Mouse (Mus musculus) embryonic facial prominence, embryonic 15.5 days (tissue): Measurements from ENCODE around the gene Unc93a2. TPM values are rescaled to one million over a fixed set of nuclear protein-coding genes. Genes with fewer than 3 reads are reported as not detected.
"Not testable (repeated sequence)": the region's sequence is repeated elsewhere in the genome, so short reads cannot be mapped to it uniquely, and the experiment has no call there.

Experiments
- ATAC-seq: fragments of 200-750 bp; cut with Nextera tagmentation; 2 replicates; pipeline ENCODE4 v1.8.0; 2017; ENCODE audit warnings: low read depth, moderate TSS enrichment; ENCODE audit not compliant: insufficient number of reproducible peaks, low FRiP score, low TSS enrichment
- H3K27ac ChIP-seq: fragments of 300-500 bp; sonication (generic); replicated peaks from 2 replicates; pipeline ENCODE4 v1.5.1; 2015; ENCODE audit warnings: mild to moderate bottlenecking, inconsistent platforms
- H3K27me3 ChIP-seq: fragments of 300-500 bp; sonication (generic); 2 replicates; pipeline ENCODE4 v1.6.1; 2015; ENCODE audit warnings: inconsistent platforms
- H3K36me3 ChIP-seq: fragments of 300-500 bp; sonication (generic); 2 replicates; pipeline ENCODE4 v1.6.1; 2015; ENCODE audit warnings: mild to moderate bottlenecking, inconsistent platforms
- H3K4me1 ChIP-seq: fragments of 300-500 bp; sonication (generic); 2 replicates; pipeline ENCODE4 v1.6.1; 2015; ENCODE audit warnings: inconsistent platforms
- H3K4me2 ChIP-seq: fragments of 300-500 bp; sonication (generic); replicated peaks from 2 replicates; pipeline ENCODE4 v1.6.1; 2015; ENCODE audit warnings: mild to moderate bottlenecking, inconsistent platforms
- H3K4me3 ChIP-seq: fragments of 300-500 bp; sonication (generic); replicated peaks from 2 replicates; pipeline ENCODE4 v1.5.1; 2015; ENCODE audit warnings: mild to moderate bottlenecking, inconsistent platforms
- H3K9ac ChIP-seq: fragments of 300-500 bp; sonication (generic); 2 replicates; pipeline ENCODE4 v1.6.1; 2015; ENCODE audit warnings: inconsistent platforms
- H3K9me3 ChIP-seq: fragments of 300-500 bp; sonication (generic); replicated peaks from 2 replicates; pipeline ENCODE4 v1.6.1; 2016; ENCODE audit warnings: inconsistent platforms
- WGBS: fragments of 180-500 bp; shearing (Covaris S2); methylation state at CpG from one replicate; pipeline ENCODE4 v1.1.7; 2015; 5-methylcytosine and 5-hydroxymethylcytosine counted together
- polyA plus RNA-seq: library from polyadenylated mRNA; unstranded; fragments of >200 nt; fragmentation: Nextera tagmentation; extraction: Ambion mirVana; gene quantifications from 2 replicates; pipeline ENCODE4 v1.2.1, GENCODE M21; 2015

Gene Unc93a2
- 0.23 and 0.26 TPM in 2 replicates for polyA plus RNA-seq

- H3K27me3 ChIP-seq, H3K9me3 ChIP-seq, H3K4me3 ChIP-seq, H3K9ac ChIP-seq, H3K4me2 ChIP-seq, ATAC-seq, H3K36me3 ChIP-seq, H3K27ac ChIP-seq, H3K4me1 ChIP-seq: not testable (repeated sequence)
- WGBS = 72% methylated on average over 3 of the region's 3 CpGs
Observed at GRCm38 (mm10) chr17:7385364-7385763, at the start of gene Unc93a2. Gene Unc93a2, minus strand, starts transcription at chr17:7385464.

- not testable (repeated sequence) for H3K4me2 ChIP-seq, H3K36me3 ChIP-seq, H3K9ac ChIP-seq, H3K27me3 ChIP-seq, ATAC-seq, H3K4me1 ChIP-seq, H3K9me3 ChIP-seq, H3K27ac ChIP-seq, H3K4me3 ChIP-seq
- 64% methylated on average over 4 of the region's 4 CpGs for WGBS
Observed at GRCm38 (mm10) chr17:7434121-7434520, 48.9 kb upstream of the Unc93a2 start.

- H3K36me3 ChIP-seq, H3K4me2 ChIP-seq, H3K27me3 ChIP-seq, H3K4me1 ChIP-seq, ATAC-seq, H3K4me3 ChIP-seq, H3K9me3 ChIP-seq, H3K27ac ChIP-seq, H3K9ac ChIP-seq: not testable (repeated sequence)
- WGBS = 69% methylated on average over 4 of the region's 4 CpGs
Observed at GRCm38 (mm10) chr17:7430210-7430631, 45.0 kb upstream of the Unc93a2 start.

- H3K27me3 ChIP-seq, H3K9ac ChIP-seq, H3K4me2 ChIP-seq, H3K4me1 ChIP-seq, H3K27ac ChIP-seq, H3K4me3 ChIP-seq, H3K36me3 ChIP-seq, H3K9me3 ChIP-seq: not testable (repeated sequence)
- ATAC-seq = peak; percentile 79
- WGBS = 33% methylated on average over 3 of the region's 3 CpGs
Observed at GRCm38 (mm10) chr17:7420191-7420973, 35.1 kb upstream of the Unc93a2 start.

- not testable (repeated sequence) for H3K4me1 ChIP-seq, H3K27me3 ChIP-seq, H3K9ac ChIP-seq, H3K4me2 ChIP-seq, H3K9me3 ChIP-seq, H3K4me3 ChIP-seq, H3K36me3 ChIP-seq, H3K27ac ChIP-seq
- 0 out of 2 replicates have a peak, but pooled peaks have one; percentile 39 for ATAC-seq
- 90% methylated on average over 7 of the region's 9 CpGs for WGBS
Observed at GRCm38 (mm10) chr17:7414601-7415310, 29.5 kb upstream of the Unc93a2 start.

- H3K9ac ChIP-seq, H3K36me3 ChIP-seq, ATAC-seq, H3K27me3 ChIP-seq, H3K9me3 ChIP-seq, H3K4me2 ChIP-seq, H3K4me1 ChIP-seq, H3K27ac ChIP-seq, H3K4me3 ChIP-seq: not testable (repeated sequence)
- WGBS = 78% methylated on average over 8 of the region's 8 CpGs
Observed at GRCm38 (mm10) chr17:7413336-7413735, 28.1 kb upstream of the Unc93a2 start.

- not testable (repeated sequence) for H3K9ac ChIP-seq, H3K4me3 ChIP-seq, H3K27me3 ChIP-seq, H3K4me1 ChIP-seq, H3K36me3 ChIP-seq, H3K9me3 ChIP-seq, H3K27ac ChIP-seq, H3K4me2 ChIP-seq, ATAC-seq
- WGBS = 84% methylated on average over 6 of the region's 6 CpGs
Observed at GRCm38 (mm10) chr17:7399770-7400169, 14.5 kb upstream of the Unc93a2 start.

GRCm38 (mm10) chr17:7398198-7398847 lies 13.1 kb upstream of the Unc93a2 start:
- not testable (repeated sequence) for H3K9me3 ChIP-seq, H3K27ac ChIP-seq, H3K9ac ChIP-seq, ATAC-seq, H3K4me3 ChIP-seq, H3K27me3 ChIP-seq, H3K4me2 ChIP-seq, H3K4me1 ChIP-seq, H3K36me3 ChIP-seq
- WGBS = 74% methylated on average over 6 of the region's 6 CpGs

GRCm38 (mm10) chr17:7397079-7397478 lies 11.8 kb upstream of the Unc93a2 start:
- ATAC-seq, H3K9ac ChIP-seq, H3K4me3 ChIP-seq, H3K9me3 ChIP-seq, H3K4me2 ChIP-seq, H3K27me3 ChIP-seq, H3K4me1 ChIP-seq, H3K36me3 ChIP-seq, H3K27ac ChIP-seq: not testable (repeated sequence)
- 83% methylated on average over 13 of the region's 13 CpGs for WGBS

GRCm38 (mm10) chr17:7396288-7396687 lies 11.0 kb upstream of the Unc93a2 start:
- H3K36me3 ChIP-seq, H3K4me1 ChIP-seq, H3K4me3 ChIP-seq, ATAC-seq, H3K4me2 ChIP-seq, H3K27me3 ChIP-seq, H3K9ac ChIP-seq, H3K27ac ChIP-seq, H3K9me3 ChIP-seq: not testable (repeated sequence)
- WGBS = no CpG with 5 or more reads among the region's 2 CpGs

GRCm38 (mm10) chr17:7395671-7396070 lies 10.4 kb upstream of the Unc93a2 start:
- not testable (repeated sequence) for ATAC-seq, H3K36me3 ChIP-seq, H3K4me2 ChIP-seq, H3K9me3 ChIP-seq, H3K9ac ChIP-seq, H3K4me1 ChIP-seq, H3K4me3 ChIP-seq, H3K27me3 ChIP-seq, H3K27ac ChIP-seq
- 91% methylated on average over 8 of the region's 8 CpGs for WGBS
